Mouse (Mus musculus): ENCODE data around the gene D130052B06Rik.

DNA sequence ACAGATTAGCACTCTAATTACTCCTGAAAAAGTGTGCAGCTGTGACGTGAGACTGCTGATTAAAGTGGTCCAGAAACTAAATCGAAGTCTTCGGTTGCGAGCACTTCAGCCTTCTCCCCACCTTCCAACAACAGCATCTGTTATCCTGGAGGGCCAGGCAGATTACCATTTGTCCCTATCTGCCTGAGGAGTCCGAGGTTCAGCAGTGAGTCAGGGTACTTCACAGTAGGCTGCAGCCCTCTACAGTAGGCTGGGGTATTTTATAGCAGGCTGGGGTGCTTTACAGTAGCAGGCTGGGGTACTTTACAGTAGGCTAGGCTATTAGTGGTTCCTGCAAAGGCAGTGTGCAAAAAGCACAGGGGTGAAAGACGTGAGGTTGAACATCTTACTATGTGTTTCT lies 69.3 kb downstream of the D130052B06Rik start:
- TF ChIP-seq CTCF (IDR thresholded peaks at IDR 0.05; ENCODE audit: low read depth, low read length), result no peak
- no peak for TF ChIP-seq POLR2A (IDR thresholded peaks at IDR 0.05; ENCODE audit: extremely low read depth, insufficient read depth, low read length)

Data from liver, adult 2 months (tissue).